Mouse (Mus musculus) adrenal gland, adult 18-20 months (tissue): ENCODE results near the gene Efna3. TPM values are rescaled to one million over a fixed set of nuclear protein-coding genes. Genes with fewer than 3 reads are reported as not detected.

Experiments
- total RNA-seq, 2 experiments: library from RNA; stranded (reverse); gene quantifications; 1 replicate in 1 of 2; 2 replicates in 1 of 2; pipeline ENCODE4 v1.2.3; 2021

Efna3 gene
- total RNA-seq, 2 experiments from 2014 or later = 0.42 TPM; not detected in 1

Other genes starting within 250 kb of the Efna3 start
- 10 to 100 TPM; 34.5 to 35.7 TPM for gene Rusc1, start 229.7 kb downstream of the Efna3 start, total RNA-seq
- gene Gm43738, start 221.9 kb downstream of the Efna3 start, total RNA-seq = not detected
- 100 to 1,000 TPM; 213 to 346 TPM for gene Fdps, start 221.0 kb downstream of the Efna3 start, total RNA-seq
- gene Pklr, start 186.8 kb downstream of the Efna3 start, total RNA-seq = not detected
- 1 to 10 TPM; 2.6 to 7.7 TPM for gene Hcn3, start 162.8 kb downstream of the Efna3 start, total RNA-seq
- 10 to 100 TPM; 45.3 to 64.8 TPM for gene Clk2, start 158.2 kb downstream of the Efna3 start, total RNA-seq
- gene Scamp3, start 145.5 kb downstream of the Efna3 start, total RNA-seq = 10 to 100 TPM; 72.1 to 87.0 TPM
- gene Fam189b, start 139.8 kb downstream of the Efna3 start, total RNA-seq = 10 to 100 TPM; 15.4 to 16.2 TPM
- gene Gba, start 120.0 kb downstream of the Efna3 start, total RNA-seq = 10 to 100 TPM; 57.1 to 61.9 TPM
- gene Thbs3, start 107.8 kb downstream of the Efna3 start, total RNA-seq = 10 to 100 TPM in 1 of 2 experiments, 1 to 10 TPM in 1; 7.9 to 14.5 TPM
- gene Mtx1, start 95.9 kb downstream of the Efna3 start, total RNA-seq = 100 to 1,000 TPM; 141 to 148 TPM
- gene Muc1, start 93.9 kb downstream of the Efna3 start, total RNA-seq = under 1 TPM; 0.23 to 0.35 TPM
- 100 to 1,000 TPM; 108 to 123 TPM for gene Krtcap2, start 77.0 kb downstream of the Efna3 start, total RNA-seq
- 1 to 10 TPM; 1.7 to 2.9 TPM for gene Trim46, start 76.7 kb downstream of the Efna3 start, total RNA-seq
- 100 to 1,000 TPM; 119 to 122 TPM for gene Dpm3, start 63.6 kb downstream of the Efna3 start, total RNA-seq
- gene Slc50a1, start 52.4 kb downstream of the Efna3 start, total RNA-seq = 10 to 100 TPM; 40.9 to 52.4 TPM
- gene Efna1, start 41.8 kb downstream of the Efna3 start, total RNA-seq = 10 to 100 TPM; 12.2 to 12.6 TPM
- gene Efna4, start 15.1 kb upstream of the Efna3 start, total RNA-seq = 1 to 10 TPM in 1 of 2 experiments, under 1 TPM in 1; 0.43 to 1.1 TPM
- gene Adam15, start 27.0 kb upstream of the Efna3 start, total RNA-seq = 10 to 100 TPM; 56.3 to 87.6 TPM
- gene Dcst2, start 39.0 kb upstream of the Efna3 start, total RNA-seq = under 1 TPM; 0.80 to 0.93 TPM
- 1 to 10 TPM in 1 of 2 experiments, under 1 TPM in 1; 0.46 to 1.4 TPM for gene Dcst1, start 42.3 kb upstream of the Efna3 start, total RNA-seq
- 100 to 1,000 TPM in 1 of 2 experiments, 10 to 100 TPM in 1; 89.7 to 101 TPM for gene Zbtb7b, start 71.8 kb upstream of the Efna3 start, total RNA-seq
- under 1 TPM in 1 of 2 experiments, not detected in 1; 0.30 TPM for gene Lenep, start 79.8 kb upstream of the Efna3 start, total RNA-seq
- 10 to 100 TPM; 28.6 to 37.6 TPM for gene Flad1, start 88.9 kb upstream of the Efna3 start, total RNA-seq
- gene Cks1b, start 95.4 kb upstream of the Efna3 start, total RNA-seq = 10 to 100 TPM; 14.3 to 19.6 TPM
- gene Shc1, start 95.5 kb upstream of the Efna3 start, total RNA-seq = 10 to 100 TPM; 75.5 to 87.1 TPM
- gene Pygo2, start 107.2 kb upstream of the Efna3 start, total RNA-seq = 10 to 100 TPM; 40.7 to 40.9 TPM
- 10 to 100 TPM; 53.2 to 57.8 TPM for gene Pbxip1, start 113.7 kb upstream of the Efna3 start, total RNA-seq
- gene Pmvk, start 131.6 kb upstream of the Efna3 start, total RNA-seq = 10 to 100 TPM; 31.4 to 77.1 TPM
- 1 to 10 TPM; 2.7 to 3.8 TPM for gene Kcnn3, start 197.2 kb upstream of the Efna3 start, total RNA-seq